20 mouse cellular contexts compared by ENCODE assay signal in genomic region chr19:53538024-53538423, GRCm38 (mm10). TPM values are rescaled to one million over a fixed set of nuclear protein-coding genes. Genes with fewer than 3 reads are reported as not detected.
DNase-seq lines count a peak whose midpoint lies in the region; TF ChIP-seq lines count a peak whose summit lies in the region.
"Had no signal": no experiment of that assay in that cellular context is flagged by ENCODE, and none has a peak within 500 bp of the region (broad histone marks: within the 10 kb centered on the region; RNA-seq: fewer than 3 reads in every experiment).

No protein-coding gene starts in this region.

- intact Hi-C loops in left cerebral cortex, adult 2 months (cut with DNase I), result no loop called here

- WGBS in olfactory bulb, adult 2 months, result 57% methylated on average over 11 of the region's 11 CpGs

- no peak for TF ChIP-seq CTCF in left cerebral cortex, adult 2 months (IDR thresholded peaks at IDR 0.05)
- TF ChIP-seq CTCF in olfactory bulb, adult 2 months (IDR thresholded peaks at IDR 0.05; ENCODE audit: insufficient read depth, low read depth, low read length), result no peak

- H3K27ac ChIP-seq in left cerebral cortex, adult 2 months, result peak overlapping the region; percentile 49
- peak overlapping the region; percentile 32; the same call in 1 of the 2 replicates for H3K27ac ChIP-seq in olfactory bulb, adult 2 months (ENCODE audit: insufficient read depth, low read depth, low read length)
- H3K27ac ChIP-seq: embryonic facial prominence, embryonic 15.5 days; forebrain, embryonic 10.5 days; gastrocnemius, adult 2 months; hindbrain, embryonic 13.5 days; hindbrain, postnatal 0 days had no signal

- H3K4me1 ChIP-seq in olfactory bulb, adult 2 months (ENCODE audit: control insufficient read depth, insufficient read depth, low read length), result peaks cover 51% of the 10 kb centered on the region

- TF ChIP-seq POLR2A in olfactory bulb, adult 2 months (IDR thresholded peaks at IDR 0.05; ENCODE audit: insufficient read depth, low read depth, low read length), result no peak

- DNase-seq in frontal cortex, postnatal 36 days (ENCODE audit: low spot score in 2 of 2), result peak; percentile 29 to 54
- DNase-seq in frontal cortex, postnatal 10 days (ENCODE audit: low spot score in 2 of 2), result no peak
- no peak for DNase-seq in left cerebral cortex, adult 2 months (ENCODE audit: extremely low spot score in 1 of 2, low spot score in 2 of 2)
- DNase-seq in left cerebral cortex, adult 11 months (ENCODE audit: low spot score), result no peak
- peak; percentile 79 for DNase-seq in brain, adult 2 months (ENCODE audit: low read depth, low spot score)
- no peak for DNase-seq in kidney, postnatal 4 days
- DNase-seq: adrenal gland, adult 2 months; adrenal gland, postnatal 25 days; cerebellum, adult 8-10 months; embryo, embryonic 11 days; gastrocnemius, adult 2 months; gastrocnemius, postnatal 36 days; heart, adult 11 months; heart, postnatal 14 days had no signal

- H3K4me3 ChIP-seq in left cerebral cortex, adult 2 months, result no peak overlapping the region
- H3K4me3 ChIP-seq in olfactory bulb, adult 2 months (ENCODE audit: insufficient read depth, low read depth, low read length), result no peak overlapping the region
- H3K4me3 ChIP-seq: embryonic facial prominence, embryonic 15.5 days; erythroblast, embryonic 14.5 days; forebrain, embryonic 10.5 days; gastrocnemius, adult 2 months; hindbrain, embryonic 13.5 days had no signal

RNA-seq across cellular contexts. Expression of gene Dusp5, which starts 9.1 kb away (rescaled TPM):
- 10 to 100 TPM; 16.7 to 26.9 TPM for total RNA-seq in left cerebral cortex, adult 2 months (2021)
- polyA plus RNA-seq in olfactory bulb, adult 2 months (2012; ENCODE audit: insufficient read depth, insufficient read length, low replicate concordance, missing spikeins), result not detected in 2 replicates

RNA-seq across cellular contexts. Expression of gene Nutf2-ps1, which starts 50.8 kb away (rescaled TPM):
- 10 to 100 TPM; 45.3 to 50.5 TPM for total RNA-seq in left cerebral cortex, adult 2 months (2021)
- polyA plus RNA-seq in olfactory bulb, adult 2 months (2012; ENCODE audit: insufficient read depth, insufficient read length, low replicate concordance, missing spikeins), result not detected in 2 replicates

Comparison
In these comparisons a context has a peak if more than half of its experiments do, and no peak if none do; other contexts are left out.
1. DNase-seq: peak in frontal cortex, postnatal 36 days (2 of 2) and brain, adult 2 months (single experiment); none in frontal cortex, postnatal 10 days (0 of 2), left cerebral cortex, adult 2 months (0 of 2), left cerebral cortex, adult 11 months (single experiment) and kidney, postnatal 4 days (0 of 2).